In the genomic region with DNA sequence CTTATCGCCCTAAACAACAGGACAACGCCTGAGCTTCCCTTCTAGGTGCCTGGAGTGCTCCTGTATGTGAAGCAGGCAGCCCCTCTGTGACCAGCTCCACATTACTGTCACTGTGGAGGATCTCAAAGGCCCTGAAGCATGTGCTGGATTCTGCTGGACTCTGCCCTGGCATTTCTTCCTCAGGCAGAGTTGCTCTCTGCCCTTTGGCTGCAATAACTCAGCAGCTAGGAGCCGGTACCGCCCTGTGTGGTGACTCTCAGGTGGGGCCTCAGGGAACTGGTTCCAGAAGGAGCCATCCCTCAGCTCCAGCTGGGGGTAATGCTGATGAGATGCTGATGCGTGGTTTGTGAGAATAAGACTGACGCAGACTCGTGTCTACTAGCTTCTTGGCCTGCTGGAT, we compare ENCODE assay signal across 20 mouse cellular contexts. TPM values are rescaled to one million over a fixed set of nuclear protein-coding genes. Genes with fewer than 3 reads are reported as not detected.
DNase-seq lines count a peak whose midpoint lies in the region; TF ChIP-seq lines count a peak whose summit lies in the region.
"Had no signal": no experiment of that assay in that cellular context is flagged by ENCODE, and none has a peak within 500 bp of the region (broad histone marks: within the 10 kb centered on the region; RNA-seq: fewer than 3 reads in every experiment).

No protein-coding gene starts in this region.

- H3K79me2 ChIP-seq in liver, adult 2 months (ENCODE audit: control insufficient read depth, insufficient read depth, low read length), result peaks cover 12% of the 10 kb centered on the region; the same call in 1 of the 2 replicates

- H3K27me3 ChIP-seq in liver, adult 2 months (ENCODE audit: control insufficient read depth, insufficient read depth, low read length), result no peaks in the 10 kb centered on the region
- H3K27me3 ChIP-seq in heart, embryonic 10.5 days (ENCODE audit: insufficient read depth, poor library complexity, severe bottlenecking), result no peaks in the 10 kb centered on the region
- H3K27me3 ChIP-seq: forebrain, embryonic 13.5 days; heart, embryonic 15.5 days; hindbrain, embryonic 12.5 days; limb, embryonic 15.5 days had no signal

- no peak for TF ChIP-seq CTCF in liver, adult 2 months (IDR thresholded peaks at IDR 0.05; ENCODE audit: low read depth, low read length)

- H3K4me3 ChIP-seq in liver, adult 2 months (ENCODE audit: insufficient read depth, low read depth, low read length), result no peak overlapping the region
- no peak overlapping the region for H3K4me3 ChIP-seq in heart, embryonic 10.5 days
- H3K4me3 ChIP-seq: forebrain, embryonic 13.5 days; heart, embryonic 15.5 days; hindbrain, embryonic 12.5 days; limb, embryonic 10.5 days; limb, embryonic 15.5 days had no signal

- peaks cover 41% of the 10 kb centered on the region for H3K36me3 ChIP-seq in liver, adult 2 months (ENCODE audit: control insufficient read depth, insufficient read depth, low read length)
- peaks cover 10% of the 10 kb centered on the region; the same call in 1 of the 2 replicates for H3K36me3 ChIP-seq in heart, embryonic 10.5 days
- H3K36me3 ChIP-seq: limb, embryonic 10.5 days had no signal

- peaks cover 35% of the 10 kb centered on the region for H3K4me1 ChIP-seq in liver, adult 2 months (ENCODE audit: control insufficient read depth, insufficient read depth, low read length)
- 0 out of 2 replicates have a peak, but pooled peaks cover under 1% of the 10 kb centered on the region for H3K4me1 ChIP-seq in heart, embryonic 10.5 days
- H3K4me1 ChIP-seq: hindbrain, embryonic 12.5 days had no signal

- no peaks in the 10 kb centered on the region for H3K9me3 ChIP-seq in heart, embryonic 10.5 days
- H3K9me3 ChIP-seq: forebrain, embryonic 13.5 days; heart, embryonic 15.5 days; hindbrain, embryonic 12.5 days; limb, embryonic 10.5 days; limb, embryonic 15.5 days had no signal

- no peak for TF ChIP-seq POLR2A in liver, adult 2 months (IDR thresholded peaks at IDR 0.05; ENCODE audit: extremely low read depth, insufficient read depth, low read length)

- peak overlapping the region; percentile 97 for H3K27ac ChIP-seq in liver, adult 2 months (replicated peaks; ENCODE audit: insufficient read depth, low read depth, low read length)
- no peak overlapping the region for H3K27ac ChIP-seq in heart, embryonic 10.5 days
- H3K27ac ChIP-seq: forebrain, embryonic 13.5 days; heart, embryonic 15.5 days; hindbrain, embryonic 12.5 days; limb, embryonic 10.5 days; limb, embryonic 15.5 days had no signal

- WGBS in liver, adult 2 months, result 66% methylated on average over 7 of the region's 7 CpGs
- 67% methylated on average over 7 of the region's 7 CpGs for WGBS in heart, embryonic 10.5 days

- H3K9ac ChIP-seq in liver, adult 2 months (ENCODE audit: low read depth, low read length), result peak overlapping the region; percentile 66
- H3K9ac ChIP-seq: forebrain, embryonic 13.5 days; heart, embryonic 15.5 days; hindbrain, embryonic 12.5 days; limb, embryonic 15.5 days had no signal

- DNase-seq in liver, adult 2 months (ENCODE audit: extremely low read depth, low read depth, low spot score), result peak; percentile 88
- DNase-seq in liver, result no peak
- peak; percentile 67 to 70 for DNase-seq in kidney, adult 8-10 months
- peak; percentile 65 to 86 for DNase-seq in kidney, postnatal 25 days
- no peak for DNase-seq in heart, embryonic 10.5 days (ENCODE audit: low spot score)
- DNase-seq in adrenal gland, postnatal 25 days, result no peak
- DNase-seq in spleen, adult 18-20 months, result no peak
- DNase-seq: adrenal gland, postnatal 36 days; cerebellum, adult 2 months; cerebellum, postnatal 36 days; gastrocnemius, postnatal 14 days; layer of hippocampus, adult 9-11 months; lung, postnatal 36 days; right cerebral cortex, postnatal 25 days; thymus, postnatal 4 days had no signal

RNA-seq across cellular contexts. Expression of gene Lgals8, which starts 8.0 kb away (rescaled TPM):
- 134 and 180 TPM in 2 replicates for total RNA-seq in liver, adult 2 months (2014; rRNA removed)
- 44.7 and 51.6 TPM in 2 replicates for polyA plus RNA-seq in liver, adult 2 months (2012; rRNA removed)
- 10.5 and 11.2 TPM in 2 replicates for polyA plus RNA-seq in heart, embryonic 10.5 days (2016; fragmentation: Nextera tagmentation; extraction: Ambion mirVana)
- total RNA-seq in adrenal gland, postnatal 25 days (2021), result 72.0 and 104 TPM in 2 replicates

Comparison
In these comparisons a context has a peak if more than half of its experiments do, and no peak if none do; other contexts are left out.
1. DNase-seq: peak in liver, adult 2 months (single experiment), kidney, adult 8-10 months (2 of 2) and kidney, postnatal 25 days (2 of 2); none in liver (single experiment), heart, embryonic 10.5 days (single experiment), adrenal gland, postnatal 25 days (single experiment) and spleen, adult 18-20 months (0 of 2).